Mouse (Mus musculus): ENCODE measurements around the gene Phf24. TPM values are rescaled to one million over a fixed set of nuclear protein-coding genes. Genes with fewer than 3 reads are reported as not detected.

The Phf24 gene
- total RNA-seq (2023), result not detected

DNA sequence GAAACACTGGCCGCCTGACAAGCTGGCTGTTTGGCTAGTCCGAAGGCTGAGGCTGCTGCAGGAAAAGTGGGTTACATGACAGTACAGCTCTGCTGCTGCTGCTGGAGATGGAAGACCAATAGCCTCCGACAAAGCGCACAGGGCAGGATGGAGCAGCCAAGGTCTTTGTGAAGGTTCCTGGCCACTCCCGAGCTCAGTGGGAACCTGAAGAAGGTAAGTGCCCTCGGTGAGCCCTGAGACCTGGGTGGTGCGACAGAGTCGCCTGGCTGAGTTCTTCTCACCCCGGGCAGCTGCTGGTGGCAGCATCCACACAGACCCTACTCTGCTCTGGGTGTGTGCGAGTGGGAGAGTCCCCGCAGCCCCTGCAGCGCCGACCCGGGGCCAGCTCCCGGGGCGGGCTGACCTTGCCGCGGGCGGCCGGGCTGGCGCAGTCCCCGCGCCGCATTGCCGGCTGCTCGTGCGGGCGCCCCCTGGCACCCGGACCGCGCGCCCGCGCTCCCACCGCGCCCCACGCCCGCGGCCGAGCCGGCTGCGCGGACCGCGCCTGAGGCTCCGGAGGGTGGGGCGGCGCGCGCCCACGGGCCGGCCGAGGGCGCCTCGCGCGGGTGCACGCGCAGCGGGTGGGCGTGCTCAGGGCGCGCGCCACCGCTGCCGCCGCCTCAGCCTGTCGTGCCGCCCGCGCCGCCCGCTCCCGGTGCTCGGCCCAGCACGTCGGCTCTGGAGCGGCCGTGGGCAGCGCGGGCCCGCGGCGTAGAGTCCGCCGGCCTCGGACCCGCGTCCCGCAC lies at the start of gene Phf24:
Gene Phf24 (plus strand): TSS at position 44 of the 785 bp plus-strand sequence.

DNA sequence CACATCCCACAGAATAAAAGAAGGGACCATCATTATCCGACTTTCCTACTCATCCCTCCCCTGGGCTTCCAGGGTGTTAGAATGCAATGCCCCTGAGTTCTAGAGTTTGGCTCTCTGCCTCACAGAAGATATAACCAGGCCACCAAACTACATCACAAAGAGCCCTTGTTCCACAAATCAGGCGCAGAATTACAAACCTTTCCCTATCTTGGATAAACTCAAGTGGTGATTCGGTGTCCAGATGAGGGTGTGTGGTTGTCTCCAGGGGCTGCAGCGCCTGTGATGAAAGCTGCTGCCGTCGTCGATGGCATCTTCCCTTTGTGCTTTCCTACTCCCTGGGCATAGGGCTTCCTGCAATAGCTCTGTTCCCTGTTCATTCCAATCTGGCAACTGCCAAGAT lies 42.3 kb upstream of the Phf24 start, which contains the start of gene Fam205c:
Gene Fam205c (minus strand): TSS at position 101 of the 400 bp plus-strand sequence.

DNA sequence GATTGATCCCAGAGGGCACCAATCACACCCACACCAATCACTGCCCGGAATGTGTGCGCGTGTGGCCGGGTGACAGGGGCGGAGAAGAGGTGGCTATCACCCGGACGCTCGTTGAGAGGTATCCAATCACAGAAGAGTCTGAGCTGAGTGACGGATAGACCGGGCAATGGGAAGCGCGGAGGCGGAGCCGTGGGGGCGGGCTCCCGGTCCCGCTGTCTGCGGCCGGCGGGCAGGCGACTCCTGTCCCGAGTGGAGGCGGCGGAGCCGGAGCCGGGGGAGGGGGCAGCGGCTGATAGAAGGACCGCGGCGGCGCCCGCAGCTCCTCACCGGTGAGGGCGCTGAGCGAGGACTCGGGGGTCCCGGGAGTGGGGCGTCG lies 33.2 kb downstream of the Phf24 start, which contains the start of gene Dnajb5:
Gene Dnajb5 (plus strand): TSS at position 139 of the 376 bp plus-strand sequence.

DNA sequence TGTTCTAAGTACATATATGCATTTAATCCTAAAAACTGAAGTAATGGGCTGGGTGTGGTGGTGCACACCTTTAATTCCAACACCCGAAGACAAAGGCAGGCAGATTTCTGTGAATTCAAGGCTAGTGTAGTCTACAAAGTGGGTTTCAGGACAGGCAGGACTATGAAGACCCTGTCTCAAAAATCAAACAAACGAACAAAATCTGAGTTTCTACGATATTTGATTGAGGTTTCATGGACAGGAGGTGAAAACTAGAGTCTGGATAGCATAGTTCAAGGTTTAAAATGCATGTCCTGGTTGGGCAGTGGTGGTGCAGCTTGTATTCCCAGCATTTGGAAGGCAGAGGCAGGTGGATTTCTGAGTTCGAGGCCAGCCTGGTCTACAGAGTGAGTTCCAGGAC lies 52.8 kb downstream of the Phf24 start, which contains the start of gene 1700022I11Rik:
Gene 1700022I11Rik (plus strand): TSS at position 301 of the 400 bp plus-strand sequence.

Other genes with a start within 250 kb of the Phf24 start
- gene 4930578G10Rik, start 181.1 kb upstream of the Phf24 start, total RNA-seq (2023), result not detected
- not detected for gene Ccl19, start 160.1 kb upstream of the Phf24 start, total RNA-seq (2023)
- not detected for gene Ccl21a, start 142.7 kb upstream of the Phf24 start, total RNA-seq (2023)
- not detected for gene Fam205a1, start 62.8 kb upstream of the Phf24 start, total RNA-seq (2023)
- not detected for gene Gm12394, start 59.9 kb upstream of the Phf24 start, total RNA-seq (2023)
- gene Fam205c, start 42.4 kb upstream of the Phf24 start, total RNA-seq (2023), result not detected
- gene Dnajb5, start 33.2 kb downstream of the Phf24 start, total RNA-seq (2023), result 10 to 100 TPM; 14.3 to 14.6 TPM
- gene 1700022I11Rik, start 52.9 kb downstream of the Phf24 start, total RNA-seq (2023), result not detected
- gene Vcp, start 83.8 kb downstream of the Phf24 start, total RNA-seq (2023), result 100 to 1,000 TPM; 115 to 119 TPM
- gene Fancg, start 93.8 kb downstream of the Phf24 start, total RNA-seq (2023), result 10 to 100 TPM; 18.4 to 23.1 TPM
- 10 to 100 TPM; 11.7 to 12.1 TPM for gene Pigo, start 109.2 kb downstream of the Phf24 start, total RNA-seq (2023)
- 10 to 100 TPM; 61.5 to 64.6 TPM for gene Stoml2, start 115.0 kb downstream of the Phf24 start, total RNA-seq (2023)
- 10 to 100 TPM; 54.2 to 74.8 TPM for gene Fam214b, start 129.6 kb downstream of the Phf24 start, total RNA-seq (2023)
- 1 to 10 TPM; 2.9 to 3.3 TPM for gene Unc13b, start 142.3 kb downstream of the Phf24 start, total RNA-seq (2023)

Data from monocyte, adult 59 days (primary cell).